Mouse (Mus musculus) hindlimb bud, embryonic 11.5 days (tissue): ENCODE data around the gene Tfip11.

Source experiments
- DNase-seq: peaks from one replicate; pipeline ENCODE4 v3.0.0-alpha.2; 2012; ENCODE audit warnings: low read depth, low spot score; ENCODE audit errors: extremely low spot score

Gene Tfip11

DNA sequence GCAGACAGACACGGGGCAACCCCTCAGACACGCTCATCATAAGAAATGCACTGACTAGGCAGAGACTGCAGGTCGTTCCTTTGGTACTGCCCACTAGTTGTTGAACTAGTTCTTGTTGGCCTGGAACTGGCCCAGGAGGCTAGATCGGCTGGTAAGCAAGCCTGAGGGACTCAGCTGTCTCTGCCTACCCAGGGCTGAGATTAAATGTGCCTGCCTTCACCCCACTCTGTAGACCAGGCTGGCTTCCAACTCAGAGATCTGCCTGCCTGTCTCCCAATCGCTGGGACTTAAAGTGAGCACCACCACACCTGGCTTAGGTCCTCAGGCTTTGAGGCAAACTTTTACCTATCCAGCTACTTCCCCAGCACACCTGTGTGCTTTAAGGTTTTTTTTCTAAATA, 5.8 kb upstream of the Tfip11 start:
- no peak for DNase-seq

DNA sequence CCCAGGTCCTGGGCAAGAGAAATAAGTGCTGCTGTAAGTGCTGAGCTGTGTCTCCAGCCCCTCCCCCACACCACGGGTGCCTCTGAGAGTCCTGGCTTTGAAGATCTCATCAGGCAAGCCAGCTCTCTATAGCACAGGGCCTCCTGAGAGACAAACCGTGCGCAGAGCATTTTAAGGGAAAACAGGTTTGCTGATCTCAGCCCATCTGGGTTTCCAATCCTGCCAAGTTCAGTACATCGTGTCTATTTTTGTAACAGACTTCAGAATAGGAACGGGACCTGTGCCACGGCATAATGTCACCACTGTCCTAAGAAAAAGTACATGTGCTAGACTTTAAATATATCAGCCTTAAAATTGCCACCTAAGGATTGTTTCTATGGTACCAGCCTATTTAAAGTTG, 5.2 kb upstream of the Tfip11 start:
- DNase-seq, result no peak

DNA sequence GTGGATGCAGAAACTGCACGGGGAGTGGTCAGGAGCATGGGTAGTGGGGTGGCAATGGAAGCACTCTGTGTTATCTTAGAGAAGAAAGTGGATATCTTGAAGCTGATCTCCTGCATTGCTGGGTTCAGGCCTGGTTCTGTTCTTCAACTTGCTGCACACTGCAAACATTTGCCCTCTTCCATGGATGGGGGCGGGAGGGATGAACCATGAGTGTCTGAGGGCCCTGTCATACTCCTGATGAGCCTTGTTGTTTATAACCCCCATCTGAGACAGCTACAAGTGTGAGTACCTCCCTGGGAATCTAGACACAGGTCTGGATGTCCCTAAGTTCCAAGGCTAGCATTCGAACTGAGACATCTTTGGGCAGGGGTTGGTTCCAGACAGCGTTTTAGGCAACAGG, 4.8 kb upstream of the Tfip11 start:
- DNase-seq, result no peak

DNA sequence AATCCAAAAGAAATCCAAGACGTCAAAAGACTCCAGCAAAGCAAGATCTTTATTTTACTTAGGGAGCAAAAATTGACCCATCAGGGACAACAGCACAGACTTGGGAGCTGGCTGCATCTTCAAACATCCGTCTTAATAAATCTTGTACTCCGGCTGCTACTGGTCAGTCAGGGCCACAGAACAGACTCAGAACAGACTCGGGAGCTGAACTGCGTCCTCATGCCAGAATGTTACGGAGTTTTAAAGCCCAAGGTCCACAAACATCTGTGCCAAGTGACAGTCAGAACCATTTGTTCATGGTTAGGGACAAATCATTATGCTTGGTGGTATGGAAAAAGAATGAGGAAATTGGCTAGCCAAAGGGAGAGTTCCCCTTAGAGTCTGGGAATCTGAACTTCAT, 2.9 kb upstream of the Tfip11 start:
- no peak for DNase-seq

DNA sequence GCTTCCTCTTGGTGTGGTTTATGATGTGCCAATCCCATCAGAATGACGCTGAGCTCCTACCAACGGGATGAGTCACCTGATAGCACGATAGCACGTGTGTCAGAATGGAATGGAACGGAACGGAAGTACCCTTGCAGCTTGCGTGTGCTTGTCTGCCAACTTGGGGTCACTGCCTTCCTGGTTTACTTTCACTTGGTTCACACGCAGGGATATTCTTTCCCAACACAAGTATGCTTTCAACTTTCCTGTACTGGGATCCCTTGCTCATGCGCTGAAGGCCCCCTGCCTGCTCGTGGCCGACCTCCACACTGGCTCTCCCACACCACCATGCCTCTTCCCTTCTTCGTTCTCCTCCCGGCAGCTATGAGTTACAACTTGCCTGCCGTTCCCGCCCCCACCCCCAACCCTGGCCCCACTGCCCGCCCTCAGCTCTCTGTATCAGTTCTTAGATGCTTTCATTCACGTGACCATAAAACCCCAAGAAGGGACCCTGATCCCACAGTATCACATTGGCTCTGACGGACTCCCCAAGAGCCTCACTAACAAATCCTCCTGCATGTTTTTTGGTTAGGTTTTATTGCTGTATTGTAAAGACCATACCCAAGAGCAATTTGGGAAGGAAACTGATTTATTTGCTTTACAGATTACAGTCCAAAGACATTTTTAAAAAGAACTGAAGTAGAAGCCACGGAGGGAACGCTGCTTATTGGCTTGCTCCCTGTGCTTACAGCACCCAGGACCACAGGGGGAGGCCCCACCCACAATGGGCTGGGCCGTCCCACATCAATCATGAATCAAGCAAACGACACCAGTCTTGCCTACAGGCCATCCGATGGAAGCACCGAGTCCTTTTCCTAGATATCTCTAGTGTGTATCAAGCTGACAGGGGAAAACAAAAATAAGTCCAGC, 1.3 kb upstream of the Tfip11 start:
- no peak for DNase-seq

DNA sequence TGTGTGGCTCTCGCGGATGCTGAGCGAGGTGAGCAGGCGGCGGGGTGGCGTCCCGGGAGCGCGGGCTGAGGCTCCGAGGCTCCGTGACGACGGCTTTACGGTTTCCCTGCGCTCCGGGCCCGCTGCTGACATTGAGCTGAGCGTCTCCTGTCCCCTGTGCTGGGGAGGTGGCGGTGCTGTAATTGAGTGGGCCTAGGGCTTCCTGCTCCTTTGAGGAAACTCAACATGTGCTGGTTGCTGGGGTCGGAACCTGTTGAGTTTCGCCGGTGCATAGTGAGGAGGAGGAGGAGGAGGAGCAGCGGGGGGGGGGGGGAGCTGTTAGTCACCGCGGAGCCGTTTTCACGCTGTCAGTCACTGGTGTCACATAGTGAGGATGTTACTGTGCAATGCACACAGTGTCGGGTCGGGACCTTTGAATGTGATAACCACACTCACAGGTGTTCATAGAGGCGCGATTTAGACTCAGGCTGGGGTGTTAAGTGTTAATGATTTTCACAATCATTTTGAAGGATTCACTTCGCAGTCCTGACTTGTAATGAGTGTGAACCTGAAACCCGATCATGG, 370 bp downstream of the Tfip11 start:
- no peak for DNase-seq

DNA sequence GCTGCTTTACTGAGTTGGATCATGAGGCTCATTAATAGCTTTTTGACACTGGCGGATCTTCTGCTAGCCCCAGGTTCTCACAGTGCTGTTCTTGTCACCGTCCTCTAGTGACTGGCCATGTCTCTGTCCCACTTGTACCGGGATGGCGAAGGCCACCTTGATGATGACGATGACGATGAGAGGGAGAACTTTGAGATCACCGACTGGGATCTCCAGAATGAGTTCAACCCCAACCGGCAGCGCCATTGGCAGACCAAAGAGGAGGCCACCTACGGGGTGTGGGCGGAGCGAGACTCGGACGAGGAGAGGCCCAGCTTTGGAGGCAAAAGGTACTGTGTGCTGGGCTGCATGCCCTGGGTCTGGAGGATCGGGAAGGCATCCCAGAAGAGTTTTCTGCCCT, 1.7 kb downstream of the Tfip11 start:
- no peak for DNase-seq

DNA sequence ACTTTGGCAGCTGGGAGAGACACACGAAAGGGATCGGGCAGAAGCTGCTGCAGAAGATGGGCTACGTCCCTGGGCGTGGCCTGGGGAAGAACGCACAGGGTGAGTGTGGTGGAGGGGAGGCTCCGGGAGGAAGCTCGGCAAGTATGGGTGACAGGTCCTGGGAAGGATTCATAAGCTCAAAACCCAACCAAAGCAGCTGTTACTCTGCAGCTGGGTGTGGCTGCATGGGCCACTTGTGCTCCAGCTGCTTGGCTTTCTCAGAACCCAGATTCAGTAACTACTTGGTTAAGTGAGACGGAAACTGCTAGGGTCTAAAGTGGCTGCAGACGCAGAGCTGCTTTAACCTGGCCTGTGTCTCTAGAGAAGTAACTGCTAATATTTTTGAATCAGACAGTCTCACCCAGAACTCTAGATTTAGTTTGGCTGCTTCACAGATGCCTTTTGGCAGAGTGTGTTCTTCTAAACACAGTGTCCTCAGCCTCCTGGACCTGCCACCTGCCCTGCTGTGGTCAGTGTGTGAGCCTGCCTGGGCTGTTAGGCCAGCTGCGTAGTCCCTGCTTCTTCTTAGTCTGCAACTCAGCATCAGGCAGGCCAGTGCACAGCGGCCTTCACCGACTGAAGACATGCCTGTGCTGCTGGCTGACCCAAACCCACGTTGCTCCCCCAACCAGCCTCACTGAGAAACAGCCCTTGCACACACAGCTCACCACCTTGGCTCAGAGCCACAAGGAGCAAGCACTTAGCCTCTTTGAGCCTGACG, 3.8 kb downstream of the Tfip11 start:
- DNase-seq, result no peak

DNA sequence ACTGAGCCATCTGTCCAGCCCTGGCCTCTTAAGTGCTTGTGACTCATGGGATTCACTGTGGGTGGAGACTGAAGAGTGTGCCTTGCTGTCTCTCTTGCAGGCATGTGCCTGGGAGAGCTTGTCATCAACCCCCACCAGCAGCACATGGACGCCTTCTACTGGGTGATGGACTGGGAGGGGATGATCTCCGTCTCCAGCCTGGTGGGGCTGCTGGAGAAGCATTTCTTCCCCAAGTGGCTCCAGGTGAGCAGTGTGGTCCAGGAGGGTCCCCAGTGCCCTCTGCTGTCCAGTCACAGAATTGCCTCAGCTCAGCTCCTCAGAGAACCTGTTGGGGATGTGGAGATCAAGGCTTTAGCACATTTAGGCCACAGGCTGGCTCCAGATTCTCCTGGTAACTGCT, 9.3 kb downstream of the Tfip11 start:
- DNase-seq, result no peak

DNA sequence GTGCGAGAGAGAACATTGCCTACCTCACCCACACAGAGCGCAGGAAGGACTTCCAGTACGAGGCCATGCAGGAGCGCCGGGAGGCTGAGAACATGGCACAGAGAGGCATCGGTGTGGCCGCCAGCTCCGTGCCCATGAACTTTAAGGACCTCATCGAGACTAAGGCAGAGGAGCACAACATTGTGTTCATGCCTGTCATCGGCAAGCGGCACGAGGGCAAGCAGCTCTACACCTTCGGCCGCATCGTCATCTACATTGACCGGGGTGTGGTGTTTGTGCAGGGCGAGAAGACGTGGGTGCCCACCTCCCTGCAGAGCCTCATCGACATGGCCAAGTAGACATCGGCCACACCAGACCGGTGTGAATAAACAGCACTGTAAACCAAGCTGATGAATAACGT, 10.8 kb downstream of the Tfip11 start:
- DNase-seq, result no peak

DNA sequence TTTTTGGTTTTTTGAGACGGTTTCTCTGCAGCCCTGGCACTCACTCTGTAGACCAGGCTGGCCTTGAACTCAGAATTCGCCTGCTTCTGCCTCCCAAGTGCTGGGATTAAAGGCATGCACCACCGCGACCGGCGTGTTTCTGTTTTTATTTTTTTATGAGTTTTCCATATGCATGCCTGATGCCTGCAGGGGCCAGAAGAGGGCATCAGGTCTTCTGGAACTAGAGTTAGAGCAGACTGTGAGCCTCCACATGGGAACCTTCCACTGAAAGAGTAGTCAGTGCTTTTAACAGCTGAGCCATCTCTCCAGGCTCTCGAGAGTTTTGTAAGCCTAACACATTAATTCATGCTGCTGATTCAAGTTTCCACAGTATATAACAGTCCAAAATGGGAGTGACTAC, 13.1 kb downstream of the Tfip11 start:
- DNase-seq, result no peak

DNA sequence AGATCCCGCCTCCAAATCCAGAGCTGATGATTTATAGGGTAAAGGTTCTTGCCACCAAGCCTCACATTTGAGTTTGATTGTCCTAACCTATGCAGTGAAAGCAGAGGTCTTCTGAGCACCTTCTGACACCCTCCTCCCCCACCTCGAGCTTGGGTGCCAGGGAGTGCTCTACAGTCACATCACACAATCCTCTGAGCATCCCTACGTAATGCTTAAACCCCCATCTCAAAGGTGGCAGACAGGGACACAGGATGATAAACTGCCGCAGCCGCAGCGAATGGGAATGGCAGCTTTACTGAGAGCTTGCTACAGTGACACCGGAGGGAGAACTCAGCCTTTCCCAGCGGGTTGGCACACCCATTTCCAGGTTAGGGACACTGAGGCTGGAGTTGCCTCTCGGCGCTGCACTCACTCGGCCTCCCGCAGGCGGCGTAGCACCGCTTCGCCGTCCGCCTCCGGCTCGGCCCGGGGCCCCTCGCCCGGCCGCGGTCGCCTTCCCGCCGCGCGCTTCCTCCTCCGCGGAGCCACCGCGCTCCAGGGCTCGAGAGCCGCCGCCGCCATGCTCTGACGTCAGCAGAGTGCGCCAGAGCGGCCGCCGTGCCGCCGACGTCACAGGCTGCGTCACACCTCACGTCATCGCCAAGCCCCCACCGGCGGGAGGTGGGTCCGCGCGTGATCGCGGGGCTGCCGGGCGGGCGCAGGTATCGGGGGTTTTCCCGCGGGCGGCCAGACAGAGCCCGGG, 16.5 kb downstream of the Tfip11 start, which contains the start of the genes Srrd and Hps4:
Srrd (minus strand) TSS at position 578 of the 742 bp plus-strand sequence.
Hps4 (plus strand) TSS at position 621 of the 742 bp plus-strand sequence.
- DNase-seq, result no peak

DNA sequence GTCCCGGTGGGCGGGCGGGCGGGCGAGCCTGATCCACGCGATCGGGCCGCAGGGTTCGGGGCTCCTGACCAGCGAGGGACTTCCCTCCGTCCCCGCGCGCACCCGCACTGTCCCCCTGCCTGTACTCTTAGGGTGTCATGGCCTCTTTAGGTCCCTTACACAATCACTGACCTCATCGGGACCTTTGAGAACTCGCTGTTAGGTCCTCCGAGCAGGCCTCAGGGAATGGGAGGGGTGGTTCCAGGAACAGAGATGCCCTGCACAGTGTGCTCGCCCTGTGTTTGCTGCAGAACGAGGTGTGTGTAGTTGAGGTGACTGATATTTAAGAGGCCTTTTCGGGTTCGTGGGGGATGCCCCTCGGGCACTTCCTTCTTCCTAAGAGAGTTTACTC, 17.0 kb downstream of the Tfip11 start:
- no peak for DNase-seq

DNA sequence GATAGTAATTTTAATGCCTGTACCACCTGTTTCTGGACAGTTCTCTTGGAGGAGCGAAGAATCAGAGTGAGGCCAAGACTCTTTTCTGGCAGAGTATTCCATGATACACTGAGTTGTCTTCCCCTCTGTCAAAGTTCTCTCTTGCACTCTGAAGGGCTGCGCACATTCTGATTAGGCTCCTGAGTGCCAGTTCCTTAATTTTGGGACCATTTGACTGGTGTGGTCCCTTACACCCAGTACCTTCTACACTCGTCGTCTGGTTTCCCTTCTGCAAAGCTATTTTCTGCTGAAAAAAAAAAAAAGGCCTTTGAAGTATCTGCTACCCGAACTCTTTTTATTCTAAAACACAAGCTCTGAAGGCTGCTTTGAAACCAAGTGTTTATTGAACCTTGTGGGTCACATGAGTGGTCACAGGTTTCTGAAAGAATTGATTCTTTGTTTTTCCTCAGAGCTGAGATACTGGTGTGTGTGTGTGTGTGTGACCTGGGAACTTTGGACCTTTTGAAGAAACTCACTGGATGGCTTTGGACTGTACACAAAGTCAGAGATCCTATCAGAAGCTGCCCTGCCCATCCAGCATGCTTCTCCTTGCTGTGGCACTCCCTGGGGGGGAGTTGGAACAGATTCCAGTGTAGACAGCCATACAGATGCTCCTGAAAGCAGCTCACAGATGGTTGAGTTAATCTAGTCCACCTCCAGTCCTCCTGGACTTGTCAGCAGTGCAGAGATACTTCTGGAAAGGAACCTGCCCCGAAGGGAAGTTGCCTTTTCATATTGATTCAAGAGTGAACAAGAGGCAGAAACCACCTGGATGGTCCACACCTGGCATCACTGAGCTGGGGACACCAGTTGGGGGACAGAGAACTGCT, 18.2 kb downstream of the Tfip11 start:
- no peak for DNase-seq

DNA sequence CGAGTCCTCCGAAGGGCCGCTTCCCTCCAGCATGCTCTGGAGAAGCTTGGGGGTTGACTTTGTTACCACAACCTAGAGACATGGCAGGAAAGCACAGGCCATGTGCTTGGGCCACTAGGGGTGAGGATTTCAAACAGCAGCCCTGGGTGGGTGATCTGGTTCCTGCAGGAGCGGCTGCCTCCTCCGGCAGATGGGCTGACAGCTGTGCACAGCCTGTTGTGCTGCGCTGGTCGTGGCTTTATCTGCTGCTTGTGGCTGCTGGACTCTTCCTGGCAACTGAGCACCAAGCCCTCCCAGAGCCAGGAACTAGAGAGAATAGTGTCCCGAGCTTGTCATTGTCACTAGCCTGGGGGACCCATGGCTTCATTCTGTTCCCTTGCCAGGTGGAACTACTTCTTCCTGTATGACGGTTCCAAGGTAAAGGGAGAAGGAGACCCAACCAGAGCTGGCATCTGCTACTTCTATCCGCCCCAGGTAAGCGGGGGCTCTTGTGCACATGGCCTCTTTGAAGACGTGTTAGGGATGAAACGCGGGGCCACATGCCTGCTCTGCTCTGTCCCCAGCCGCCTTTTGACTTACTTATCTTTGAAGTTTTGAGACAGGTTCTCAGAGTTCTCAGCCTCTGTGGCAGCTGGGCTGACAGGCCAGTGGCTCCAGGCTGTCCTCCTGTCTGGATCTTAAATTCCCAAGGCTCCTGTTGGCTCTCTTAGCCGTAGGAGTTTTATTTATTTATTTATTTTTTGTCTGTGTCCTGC, 20.2 kb downstream of the Tfip11 start:
- DNase-seq, result no peak

DNA sequence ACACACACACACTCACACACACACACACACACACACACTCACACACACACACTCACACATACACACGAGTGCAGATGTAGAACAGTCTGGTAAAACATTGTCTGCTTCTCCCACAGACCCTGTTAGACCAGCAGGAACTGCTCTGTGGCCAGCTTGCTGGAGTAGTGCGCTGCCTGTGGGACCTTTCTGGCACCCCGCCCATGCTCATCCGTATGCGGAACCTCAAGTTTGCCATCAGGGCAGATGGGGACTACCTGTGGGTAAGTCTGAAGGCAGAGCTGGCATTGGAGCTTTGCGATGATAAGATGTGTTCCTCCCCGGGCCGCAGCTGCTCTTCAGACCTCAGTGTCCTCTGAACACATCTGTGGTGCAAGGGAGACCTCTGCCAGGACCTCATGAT, 23.0 kb downstream of the Tfip11 start:
- DNase-seq, result no peak

DNA sequence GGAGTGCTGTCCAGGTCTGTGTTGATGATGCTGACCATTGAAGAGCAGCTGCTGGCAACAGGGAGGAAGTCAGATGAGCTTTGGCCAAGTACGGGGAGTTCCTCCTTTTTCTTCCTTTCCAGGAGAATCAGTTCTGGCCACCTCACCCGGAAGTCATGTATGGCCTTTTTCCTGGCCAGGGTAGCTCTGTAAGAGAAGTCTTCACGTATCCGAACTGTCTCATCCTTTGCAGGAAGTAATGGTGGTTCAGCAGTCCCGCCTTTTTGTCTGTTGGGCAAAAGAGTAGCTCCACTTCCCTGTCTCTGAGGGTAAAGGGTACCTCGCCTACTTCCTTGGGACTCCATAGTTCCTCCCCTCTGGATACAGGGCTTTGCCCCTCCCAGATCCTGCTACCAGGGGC, 29.3 kb downstream of the Tfip11 start:
- DNase-seq, result no peak

DNA sequence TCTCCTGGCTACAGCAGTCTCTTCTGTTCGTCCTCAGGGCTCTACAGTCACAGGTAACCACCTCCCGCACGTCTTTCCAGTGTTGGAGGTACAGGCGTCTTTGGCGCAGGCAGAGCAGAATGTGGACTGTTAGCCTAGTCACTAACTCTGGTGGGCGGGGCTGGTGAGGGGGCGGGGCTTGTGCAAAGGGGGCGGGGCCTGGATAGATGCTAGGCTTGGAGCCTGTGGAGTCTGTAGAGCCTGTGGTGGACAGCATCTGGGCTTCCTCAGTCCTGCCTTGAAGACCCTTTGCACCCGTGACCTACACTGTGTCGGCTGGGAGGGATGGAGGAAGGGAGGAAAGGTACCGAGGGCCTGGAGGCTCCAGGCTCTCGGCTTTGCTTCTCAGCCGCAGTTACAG, 29.8 kb downstream of the Tfip11 start, which contains the start of gene Gm6583:
Gm6583 (minus strand) TSS at position 124 of the 400 bp plus-strand sequence.
- DNase-seq, result no peak

DNA sequence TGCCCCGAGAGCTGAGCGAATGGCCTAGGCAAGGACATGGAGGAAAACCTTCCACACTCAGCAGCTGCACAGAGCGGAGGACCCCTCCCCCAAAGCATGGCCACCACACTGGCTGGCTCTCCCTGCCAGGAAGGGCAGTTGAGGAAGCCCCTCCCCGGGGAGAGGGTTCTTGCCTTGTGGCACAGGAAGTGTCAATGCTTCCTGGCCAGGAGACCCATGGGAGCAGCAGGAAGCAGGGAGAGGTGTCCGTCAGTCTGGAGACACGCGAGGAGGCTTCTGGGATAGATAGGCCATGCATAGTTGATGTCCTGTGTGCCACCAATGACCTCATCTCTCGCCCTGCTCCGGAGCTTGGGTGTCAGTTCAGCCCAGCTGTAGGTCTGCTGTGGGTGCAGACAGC, 30.2 kb downstream of the Tfip11 start:
- no peak for DNase-seq
